Mouse (Mus musculus) small intestine, adult 2 months (tissue): ENCODE results near the gene Tnfrsf23.

Source experiments
- CTCF ChIP-seq: fragments of 200-500 bp; IDR thresholded peaks from 2 replicates; pipeline ENCODE4 v1.5.1; 2012; ENCODE audit warnings: low read depth, mild to moderate bottlenecking, control low read depth, inconsistent platforms, low read length, moderate library complexity, mixed read lengths; ENCODE audit not compliant: insufficient replicate concordance, insufficient read length; ENCODE audit errors: extremely low read depth
- POLR2A ChIP-seq: fragments of 200-500 bp; IDR thresholded peaks from 2 replicates; pipeline ENCODE4 v1.6.1; 2012; ENCODE audit warnings: low read depth, mild to moderate bottlenecking, control low read depth, inconsistent platforms, low read length, moderate library complexity

DNA sequence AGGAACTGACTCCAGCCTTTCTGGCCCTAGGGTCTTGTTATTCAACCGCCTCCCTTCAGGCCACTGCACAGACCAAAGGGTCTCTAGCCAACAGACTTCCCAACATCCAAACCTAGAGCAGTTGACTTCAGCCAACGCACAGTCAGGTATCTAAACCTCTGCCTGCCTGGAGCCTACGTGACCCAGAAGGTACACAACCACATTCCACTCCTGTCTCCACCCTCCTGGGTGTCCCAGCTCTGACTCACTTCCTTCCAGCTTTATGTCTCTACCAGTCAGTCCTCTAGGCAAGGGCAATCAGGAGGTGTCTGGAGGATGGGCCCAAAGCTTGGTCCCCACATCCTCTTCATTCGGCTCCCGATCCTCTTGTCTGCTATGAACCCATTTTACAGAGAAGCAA lies 5.5 kb upstream of the Tnfrsf23 start:
- TF ChIP-seq CTCF (no peak), POLR2A (no peak)
